Mouse (Mus musculus): Measurements from ENCODE around the gene Nsmce4a.
"Not testable (repeated sequence)": the region's sequence is repeated elsewhere in the genome, so short reads cannot be mapped to it uniquely, and the experiment has no call there.

The Nsmce4a gene

GRCm38 (mm10) chr7:130572821-130573220 lies at the start of gene Nsmce4a:
TSS of gene Nsmce4a (minus strand) at chr7:130573118.
- no peak for DNase-seq

- no peak for DNase-seq
These were observed 49.4 kb upstream of the Nsmce4a start for GRCm38 (mm10) chr7:130622359-130622758.

GRCm38 (mm10) chr7:130621953-130622352 lies 49.0 kb upstream of the Nsmce4a start:
- DNase-seq, result no peak

- DNase-seq, result no peak
These were observed 48.1 kb upstream of the Nsmce4a start for GRCm38 (mm10) chr7:130621068-130621467.

- peak; percentile 63 for DNase-seq
These were observed 44.7 kb upstream of the Nsmce4a start for GRCm38 (mm10) chr7:130617591-130617990.

GRCm38 (mm10) chr7:130613973-130614372 lies 41.1 kb upstream of the Nsmce4a start:
- peak; percentile 34 for DNase-seq

- DNase-seq, result no peak
These were observed 34.0 kb upstream of the Nsmce4a start for GRCm38 (mm10) chr7:130606958-130607357.

GRCm38 (mm10) chr7:130605111-130605510 lies 32.2 kb upstream of the Nsmce4a start:
- DNase-seq, result peak; percentile 64

- no peak for DNase-seq
These were observed 31.5 kb upstream of the Nsmce4a start for GRCm38 (mm10) chr7:130604390-130604789.

GRCm38 (mm10) chr7:130603556-130603955 lies 30.6 kb upstream of the Nsmce4a start:
- DNase-seq, result no peak

- no peak for DNase-seq
These were observed 29.9 kb upstream of the Nsmce4a start for GRCm38 (mm10) chr7:130602804-130603203.

GRCm38 (mm10) chr7:130600546-130600945 lies 27.6 kb upstream of the Nsmce4a start:
- no peak for DNase-seq

GRCm38 (mm10) chr7:130600074-130600473 lies 27.2 kb upstream of the Nsmce4a start:
- no peak for DNase-seq

GRCm38 (mm10) chr7:130597546-130597945 lies 24.6 kb upstream of the Nsmce4a start:
- no peak for DNase-seq

GRCm38 (mm10) chr7:130596079-130596855 lies 23.3 kb upstream of the Nsmce4a start:
- peak; percentile 71 for DNase-seq

- peak; percentile 84 for DNase-seq
These were observed 20.7 kb upstream of the Nsmce4a start for GRCm38 (mm10) chr7:130593375-130594239.

- not testable (repeated sequence) for DNase-seq
These were observed 20.1 kb upstream of the Nsmce4a start for GRCm38 (mm10) chr7:130592975-130593374.

GRCm38 (mm10) chr7:130590845-130591437 lies 18.0 kb upstream of the Nsmce4a start:
- peak; percentile 47 for DNase-seq

- DNase-seq, result peak; percentile 52
These were observed 17.3 kb upstream of the Nsmce4a start for GRCm38 (mm10) chr7:130590081-130590828.

- no peak for DNase-seq
These were observed 13.7 kb upstream of the Nsmce4a start for GRCm38 (mm10) chr7:130586521-130587072.

- DNase-seq, result no peak
These were observed 5.7 kb upstream of the Nsmce4a start for GRCm38 (mm10) chr7:130578607-130579006.

- no peak for DNase-seq
These were observed 5.1 kb upstream of the Nsmce4a start for GRCm38 (mm10) chr7:130578066-130578465.
